Mouse (Mus musculus) thymus, adult 2 months (tissue): ENCODE measurements around the gene Flywch2. TPM values are rescaled to one million over a fixed set of nuclear protein-coding genes. Genes with fewer than 3 reads are reported as not detected.

Source experiments
- DNase-seq: peaks from one replicate; pipeline ENCODE4 v3.0.0; 2021
- H3K27ac ChIP-seq: fragments of 200-500 bp; 2 replicates; pipeline ENCODE4 v1.5.1; 2012; ENCODE audit warnings: low read length, control low read depth; ENCODE audit not compliant: control insufficient read depth, insufficient read depth
- H3K27me3 ChIP-seq: fragments of 200-500 bp; 2 replicates; pipeline ENCODE4 v1.6.1; 2012; ENCODE audit warnings: mild to moderate bottlenecking, low read length, moderate library complexity, mixed read lengths; ENCODE audit not compliant: control insufficient read depth, insufficient read depth
- H3K36me3 ChIP-seq: fragments of 200-500 bp; 2 replicates; pipeline ENCODE4 v1.6.1; 2012; ENCODE audit warnings: mild to moderate bottlenecking, low read length, moderate library complexity; ENCODE audit not compliant: control insufficient read depth, insufficient read depth
- H3K4me1 ChIP-seq: fragments of 200-500 bp; replicated peaks from 2 replicates; pipeline ENCODE4 v1.6.1; 2012; ENCODE audit warnings: low read length; ENCODE audit not compliant: control insufficient read depth, insufficient read depth
- H3K4me3 ChIP-seq: fragments of 200-500 bp; 2 replicates; pipeline ENCODE4 v1.5.1; 2012; ENCODE audit warnings: mild to moderate bottlenecking, low read length, control low read depth, moderate library complexity; ENCODE audit not compliant: control insufficient read depth, insufficient read depth
- CTCF ChIP-seq: fragments of 200-500 bp; IDR thresholded peaks from 2 replicates; pipeline ENCODE4 v1.5.1; 2012; ENCODE audit warnings: mild to moderate bottlenecking, control low read depth, low read length, moderate library complexity, borderline replicate concordance; ENCODE audit not compliant: control insufficient read depth, poor library complexity, insufficient read depth; ENCODE audit errors: extremely low read depth
- POLR2A ChIP-seq: fragments of 200-500 bp; IDR thresholded peaks from 2 replicates; pipeline ENCODE4 v1.6.1; 2012; ENCODE audit warnings: mild to moderate bottlenecking, low read length, control low read depth, moderate library complexity; ENCODE audit not compliant: control insufficient read depth, poor library complexity, insufficient read depth; ENCODE audit errors: extremely low read depth
- WGBS: fragments of 180-500 bp; shearing (Covaris S2); methylation state at CpG from one replicate; pipeline ENCODE4 v1.1.7; 2018; 5-methylcytosine and 5-hydroxymethylcytosine counted together
- polyA plus RNA-seq: library from polyadenylated mRNA; depleted of rRNA; stranded (reverse); fragments of >200 nt; gene quantifications from 2 replicates; pipeline ENCODE4 v1.2.3, GENCODE M21; 2012; rRNA removed

Gene Flywch2
- polyA plus RNA-seq, 1 experiment: 4.0 TPM

GRCm38 (mm10) chr17:23739202-23740135, 46.4 kb downstream of the Flywch2 start:
- no peak for TF ChIP-seq POLR2A
- TF ChIP-seq CTCF: 0 out of 2 replicates have a peak, but pooled peaks have one; percentile 12
- DNase-seq: no peak
- Histone ChIP-seq H3K4me1 (peaks cover 21% of the 10 kb centered on the region), H3K4me3 (peak overlapping the region; percentile 68), H3K36me3 (no peaks in the 10 kb centered on the region), H3K27me3 (peaks cover 24% of the 10 kb centered on the region), H3K27ac (no peak overlapping the region)
- WGBS: 8% methylated on average over 48 of the region's 48 CpGs

- Histone ChIP-seq H3K4me1 (peaks cover 21% of the 10 kb centered on the region), H3K4me3 (no peak overlapping the region), H3K27me3 (peaks cover 24% of the 10 kb centered on the region), H3K27ac (no peak overlapping the region), H3K36me3 (no peaks in the 10 kb centered on the region)
- no peak for DNase-seq
- 81% methylated on average over 2 of the region's 2 CpGs for WGBS
- TF ChIP-seq POLR2A: no peak
- TF ChIP-seq CTCF: no peak
These were observed 47.1 kb downstream of the Flywch2 start for GRCm38 (mm10) chr17:23738836-23739201.

- Histone ChIP-seq H3K36me3 (no peaks in the 10 kb centered on the region), H3K27me3 (peaks cover 18% of the 10 kb centered on the region), H3K27ac (no peak overlapping the region), H3K4me1 (peaks cover 21% of the 10 kb centered on the region), H3K4me3 (no peak overlapping the region)
- WGBS: 89% methylated on average over 15 of the region's 15 CpGs
- DNase-seq: no peak
- TF ChIP-seq CTCF: no peak
- no peak for TF ChIP-seq POLR2A
These were observed 48.1 kb downstream of the Flywch2 start for GRCm38 (mm10) chr17:23737493-23738445.

- TF ChIP-seq CTCF (no peak), POLR2A (no peak)
- Histone ChIP-seq H3K27me3 (peaks cover 3% of the 10 kb centered on the region; the same call in 1 of the 2 replicates), H3K36me3 (no peaks in the 10 kb centered on the region), H3K27ac (no peak overlapping the region), H3K4me1 (peaks cover under 1% of the 10 kb centered on the region; the same call in 1 of the 2 replicates), H3K4me3 (no peak overlapping the region)
- DNase-seq: no peak
- WGBS: 93% methylated on average over 1 of the region's 1 CpGs
These were observed 51.5 kb downstream of the Flywch2 start for GRCm38 (mm10) chr17:23734341-23734740.

DNA sequence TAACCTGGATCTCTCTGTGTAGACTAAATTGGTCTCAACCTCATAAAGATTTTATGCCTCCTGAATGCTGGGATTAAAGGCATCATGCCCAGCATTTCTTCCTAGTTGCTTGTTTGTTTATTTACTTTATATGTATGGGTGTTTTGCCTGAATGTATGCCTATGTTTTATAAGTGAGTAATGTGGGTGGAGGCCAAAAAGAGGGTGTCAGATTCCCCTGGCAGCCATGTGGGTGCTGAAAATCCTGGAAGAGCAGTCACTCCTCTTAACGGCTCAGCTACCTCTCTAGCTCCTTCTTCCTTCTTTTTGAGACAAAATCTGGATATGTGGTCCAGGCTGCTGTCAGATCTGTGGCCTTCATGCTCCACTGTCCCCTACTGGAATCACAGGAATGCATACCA, 55.4 kb downstream of the Flywch2 start:
- no peak overlapping the region for H3K4me3 ChIP-seq
- H3K4me1 ChIP-seq: peaks cover 9% of the 10 kb centered on the region; the same call in 1 of the 2 replicates
- H3K36me3 ChIP-seq: no peaks in the 10 kb centered on the region
- DNase-seq: no peak
- WGBS: 79% methylated on average over 1 of the region's 1 CpGs
- TF ChIP-seq CTCF (no peak), POLR2A (no peak)
- peaks cover 2% of the 10 kb centered on the region; the same call in 1 of the 2 replicates for H3K27me3 ChIP-seq
- H3K27ac ChIP-seq: no peak overlapping the region

Other genes starting within 250 kb of the Flywch2 start
- gene Zfp213, start 221.8 kb downstream of the Flywch2 start, polyA plus RNA-seq: 23.5 and 24.4 TPM in 2 replicates
- gene Zfp13, start 186.6 kb downstream of the Flywch2 start, polyA plus RNA-seq: 2.5 and 3.0 TPM in 2 replicates
- gene Zscan10, start 185.2 kb downstream of the Flywch2 start, polyA plus RNA-seq: 0.18 and 0.20 TPM in 2 replicates
- gene Mmp25, start 140.8 kb downstream of the Flywch2 start, polyA plus RNA-seq: 7.2 and 7.4 TPM in 2 replicates
- 0.43 and 0.49 TPM in 2 replicates for gene Bicdl2, start 125.6 kb downstream of the Flywch2 start, polyA plus RNA-seq
- gene Hcfc1r1, start 112.5 kb downstream of the Flywch2 start, polyA plus RNA-seq: 143 and 192 TPM in 2 replicates
- gene Thoc6, start 112.2 kb downstream of the Flywch2 start, polyA plus RNA-seq: 78.3 and 84.5 TPM in 2 replicates
- 10.2 and 11.4 TPM in 2 replicates for gene Tnfrsf12a, start 108.6 kb downstream of the Flywch2 start, polyA plus RNA-seq
- 0.47 and 0.51 TPM in 2 replicates for gene Cldn6, start 106.8 kb downstream of the Flywch2 start, polyA plus RNA-seq
- gene Cldn9, start 102.1 kb downstream of the Flywch2 start, polyA plus RNA-seq: 1.1 and 1.9 TPM in 2 replicates
- 0.19 and 0.27 TPM in 2 replicates for gene 1520401A03Rik, start 63.3 kb downstream of the Flywch2 start, polyA plus RNA-seq
- 145 and 182 TPM in 2 replicates for gene Pkmyt1, start 59.7 kb downstream of the Flywch2 start, polyA plus RNA-seq
- 12.4 and 13.2 TPM in 2 replicates for gene Paqr4, start 45.2 kb downstream of the Flywch2 start, polyA plus RNA-seq
- 2.8 and 3.8 TPM in 2 replicates for gene Kremen2, start 40.2 kb downstream of the Flywch2 start, polyA plus RNA-seq
- gene Flywch1, start 14.5 kb downstream of the Flywch2 start, polyA plus RNA-seq: 32.0 and 33.6 TPM in 2 replicates
- gene Srrm2, start 4.5 kb upstream of the Flywch2 start, polyA plus RNA-seq: 874 and 1,056 TPM in 2 replicates
- gene Elob, start 43.1 kb upstream of the Flywch2 start, polyA plus RNA-seq: 639 and 815 TPM in 2 replicates
- gene Prss33, start 50.0 kb upstream of the Flywch2 start, polyA plus RNA-seq: 1.6 and 2.8 TPM in 2 replicates
- 0.51 and 0.65 TPM in 2 replicates for gene Prss32, start 57.8 kb upstream of the Flywch2 start, polyA plus RNA-seq
- 0.34 and 0.59 TPM in 2 replicates for gene Prss41, start 58.1 kb upstream of the Flywch2 start, polyA plus RNA-seq
- gene Prss21, start 82.0 kb upstream of the Flywch2 start, polyA plus RNA-seq: 0.11 TPM in 1 of 2 replicates, not detected in the other
- gene Dcpp1, start 94.8 kb upstream of the Flywch2 start, polyA plus RNA-seq: 0.58 TPM in 1 of 2 replicates, not detected in the other
- 0.35 and 0.55 TPM in 2 replicates for gene Dcpp2, start 94.8 kb upstream of the Flywch2 start, polyA plus RNA-seq
- gene Dcpp3, start 131.4 kb upstream of the Flywch2 start, polyA plus RNA-seq: 0.34 TPM in 2 replicates
- gene Sbp, start 155.6 kb upstream of the Flywch2 start, polyA plus RNA-seq: 0.23 and 0.43 TPM in 2 replicates
- 0.88 and 1.6 TPM in 2 replicates for gene Sbpl, start 169.2 kb upstream of the Flywch2 start, polyA plus RNA-seq
- gene Prss30, start 194.5 kb upstream of the Flywch2 start, polyA plus RNA-seq: 2.5 and 2.7 TPM in 2 replicates
- gene Prss22, start 212.0 kb upstream of the Flywch2 start, polyA plus RNA-seq: 0.52 and 1.0 TPM in 2 replicates